Mouse (Mus musculus) spleen, postnatal 10 days (tissue): Measurements from ENCODE around the gene Alpl.

Source experiments
- DNase-seq, 2 experiments: peaks; one replicate each; pipeline ENCODE4 v3.0.0; 2021 to 2022; ENCODE audit warnings: low spot score in 2 of 2

Alpl gene

GRCm38 (mm10) chr4:137795611-137796557 lies at the start of gene Alpl:
Gene Alpl, minus strand, starts transcription at chr4:137796384.
- DNase-seq: peak; percentile 67 to 82

GRCm38 (mm10) chr4:137844656-137845055 lies 48.5 kb upstream of the Alpl start:
- DNase-seq: peak; percentile 41 to 79

GRCm38 (mm10) chr4:137839452-137839851 lies 43.3 kb upstream of the Alpl start:
- DNase-seq: no peak

GRCm38 (mm10) chr4:137838791-137839190 lies 42.6 kb upstream of the Alpl start:
- no peak for DNase-seq

- DNase-seq: no peak
These were observed 41.6 kb upstream of the Alpl start for GRCm38 (mm10) chr4:137837792-137838191.

GRCm38 (mm10) chr4:137836741-137837140 lies 40.6 kb upstream of the Alpl start:
- DNase-seq: no peak

- peak; percentile 29 to 73 for DNase-seq
These were observed 39.6 kb upstream of the Alpl start for GRCm38 (mm10) chr4:137835624-137836337.

- DNase-seq: no peak
These were observed 35.4 kb upstream of the Alpl start for GRCm38 (mm10) chr4:137831598-137831997.

- DNase-seq: no peak
These were observed 34.2 kb upstream of the Alpl start for GRCm38 (mm10) chr4:137830380-137830779.

GRCm38 (mm10) chr4:137824881-137825280 lies 28.7 kb upstream of the Alpl start:
- no peak for DNase-seq

GRCm38 (mm10) chr4:137823542-137823941 lies 27.4 kb upstream of the Alpl start:
- DNase-seq: no peak

- DNase-seq: no peak
These were observed 26.4 kb upstream of the Alpl start for GRCm38 (mm10) chr4:137822537-137822936.

GRCm38 (mm10) chr4:137820721-137821120 lies 24.5 kb upstream of the Alpl start:
- DNase-seq: no peak

- no peak for DNase-seq
These were observed 23.3 kb upstream of the Alpl start for GRCm38 (mm10) chr4:137819487-137819886.

- no peak for DNase-seq
These were observed 22.2 kb upstream of the Alpl start for GRCm38 (mm10) chr4:137818341-137818740.

- DNase-seq: no peak
These were observed 20.0 kb upstream of the Alpl start for GRCm38 (mm10) chr4:137816216-137816615.

GRCm38 (mm10) chr4:137815473-137815872 lies 19.3 kb upstream of the Alpl start:
- DNase-seq: no peak

- no peak for DNase-seq
These were observed 18.0 kb upstream of the Alpl start for GRCm38 (mm10) chr4:137814140-137814539.

- DNase-seq: no peak
These were observed 16.9 kb upstream of the Alpl start for GRCm38 (mm10) chr4:137812946-137813708.

- DNase-seq: no peak
These were observed 13.8 kb upstream of the Alpl start for GRCm38 (mm10) chr4:137809999-137810398.

- DNase-seq: no peak
These were observed 11.2 kb upstream of the Alpl start for GRCm38 (mm10) chr4:137807301-137807851.

GRCm38 (mm10) chr4:137801196-137801595 lies 5.0 kb upstream of the Alpl start:
- no peak for DNase-seq
